Mouse (Mus musculus): ENCODE measurements at regions not wholly inside any gene's neighbourhood (a gene's known extent, or its start where the extent isn't known, plus 50 kb on each side); places are given as distances from the start of the nearest gene placed in this dataset.

GRCm38 (mm10) chr14:61810836-61811235 lies 203.6 kb downstream of the Kcnrg start:
- no peak for DNase-seq (ENCODE audit: extremely low read depth, low read depth, low spot score)

GRCm38 (mm10) chr14:61817711-61818110 lies 210.5 kb downstream of the Kcnrg start:
- DNase-seq (ENCODE audit: extremely low read depth, low read depth, low spot score) = no peak

GRCm38 (mm10) chr14:61818365-61818764 lies 211.1 kb downstream of the Kcnrg start:
- no peak for DNase-seq (ENCODE audit: extremely low read depth, low read depth, low spot score)

GRCm38 (mm10) chr14:61819251-61819650 lies 212.0 kb downstream of the Kcnrg start:
- DNase-seq (ENCODE audit: extremely low read depth, low read depth, low spot score) = no peak

- no peak for DNase-seq (ENCODE audit: extremely low read depth, low read depth, low spot score)
These were observed 227.2 kb downstream of the Kcnrg start for GRCm38 (mm10) chr14:61834291-61834936.

GRCm38 (mm10) chr14:61835729-61836128 lies 228.5 kb downstream of the Kcnrg start:
- no peak for DNase-seq (ENCODE audit: extremely low read depth, low read depth, low spot score)

- no peak for DNase-seq (ENCODE audit: extremely low read depth, low read depth, low spot score)
These were observed 229.0 kb downstream of the Kcnrg start for GRCm38 (mm10) chr14:61836231-61836630.

GRCm38 (mm10) chr14:61836965-61837364 lies 229.7 kb downstream of the Kcnrg start:
- DNase-seq (ENCODE audit: extremely low read depth, low read depth, low spot score) = no peak

- no peak for DNase-seq (ENCODE audit: extremely low read depth, low read depth, low spot score)
These were observed 230.6 kb downstream of the Kcnrg start for GRCm38 (mm10) chr14:61837851-61838250.

GRCm38 (mm10) chr14:61842476-61842875 lies 235.2 kb downstream of the Kcnrg start:
- no peak for DNase-seq (ENCODE audit: extremely low read depth, low read depth, low spot score)

GRCm38 (mm10) chr14:61846441-61846840 lies 239.2 kb downstream of the Kcnrg start:
- no peak for DNase-seq (ENCODE audit: extremely low read depth, low read depth, low spot score)

GRCm38 (mm10) chr14:61850244-61850643 lies 243.0 kb downstream of the Kcnrg start:
- no peak for DNase-seq (ENCODE audit: extremely low read depth, low read depth, low spot score)

- DNase-seq (ENCODE audit: extremely low read depth, low read depth, low spot score) = no peak
These were observed 250.4 kb downstream of the Kcnrg start for GRCm38 (mm10) chr14:61857616-61858015.

GRCm38 (mm10) chr14:61860688-61861087 lies 253.4 kb downstream of the Kcnrg start:
- DNase-seq (ENCODE audit: extremely low read depth, low read depth, low spot score) = no peak

GRCm38 (mm10) chr14:61861357-61861958 lies 254.2 kb downstream of the Kcnrg start:
- no peak for DNase-seq (ENCODE audit: extremely low read depth, low read depth, low spot score)

- DNase-seq (ENCODE audit: extremely low read depth, low read depth, low spot score) = no peak
These were observed 255.7 kb downstream of the Kcnrg start for GRCm38 (mm10) chr14:61862931-61863330.

GRCm38 (mm10) chr14:61863475-61863874 lies 256.2 kb downstream of the Kcnrg start:
- no peak for DNase-seq (ENCODE audit: extremely low read depth, low read depth, low spot score)

- DNase-seq (ENCODE audit: extremely low read depth, low read depth, low spot score) = no peak
These were observed 259.4 kb downstream of the Kcnrg start for GRCm38 (mm10) chr14:61866532-61867268.

GRCm38 (mm10) chr14:61874206-61874605 lies 266.9 kb downstream of the Kcnrg start:
- no peak for DNase-seq (ENCODE audit: extremely low read depth, low read depth, low spot score)

- no peak for DNase-seq (ENCODE audit: extremely low read depth, low read depth, low spot score)
These were observed 272.2 kb downstream of the Kcnrg start for GRCm38 (mm10) chr14:61879416-61879815.

GRCm38 (mm10) chr14:61880514-61881259 lies 273.4 kb downstream of the Kcnrg start:
- DNase-seq (ENCODE audit: extremely low read depth, low read depth, low spot score) = no peak

All from fat pad, adult 2 months (tissue).